Mouse (Mus musculus): ENCODE results near the gene Myt1l. TPM values are rescaled to one million over a fixed set of nuclear protein-coding genes. Genes with fewer than 3 reads are reported as not detected.

The Myt1l gene
- total and polyA plus RNA-seq, 2 experiments from 2014 or later: 0.34 TPM; not detected in 1

- Histone ChIP-seq H3K27me3 (ENCODE audit: control insufficient read depth, insufficient read depth, low read length) (no peaks in the 10 kb centered on the region), H3K9ac (replicated peaks; ENCODE audit: low read depth, low read length) (no peak overlapping the region), H3K27ac (ENCODE audit: low read depth) (no peak overlapping the region), H3K4me2 (ENCODE audit: low read depth, low read length) (no peak overlapping the region), H3K9me3 (replicated peaks; ENCODE audit: control insufficient read depth, low read length) (no peaks in the 10 kb centered on the region), H3K4me1 (ENCODE audit: control insufficient read depth, insufficient read depth) (no peaks in the 10 kb centered on the region), H3K36me3 (replicated peaks; ENCODE audit: control insufficient read depth, insufficient read depth, low read length) (no peaks in the 10 kb centered on the region), H3K4me3 (ENCODE audit: low read depth, low read length) (no peak overlapping the region)
- no peak for DNase-seq (ENCODE audit: low spot score)
- TF ChIP-seq CTCF (IDR thresholded peaks at IDR 0.05; ENCODE audit: low read depth): no peak
- TF ChIP-seq EP300 (IDR thresholded peaks at IDR 0.05; ENCODE audit: low read depth): no peak
- no peak for ATAC-seq (ENCODE audit: insufficient read depth, low read depth)
- WGBS: 79% methylated on average over 3 of the region's 3 CpGs
Measured at GRCm38 (mm10) chr12:29755872-29756265, 227.7 kb downstream of the Myt1l start.

DNA sequence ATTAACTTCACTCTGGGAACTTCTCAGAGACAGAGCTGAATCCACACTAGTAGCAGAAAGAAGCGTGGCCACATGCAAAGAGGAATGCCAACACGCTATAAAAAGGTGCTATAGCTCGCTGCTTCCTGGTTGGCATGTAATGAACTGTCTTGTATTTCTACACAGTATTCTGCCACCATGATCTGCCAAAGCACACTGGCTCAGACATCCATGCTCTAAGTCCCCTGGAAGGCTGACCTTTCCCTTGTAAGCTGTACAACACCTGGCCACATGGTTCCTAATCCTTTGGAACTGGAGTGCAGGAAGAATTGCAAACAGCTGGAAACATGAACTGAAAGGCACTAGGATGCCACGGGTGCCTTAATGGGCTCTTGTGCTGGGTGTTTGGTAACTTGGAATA, 232.4 kb downstream of the Myt1l start:
- Histone ChIP-seq H3K4me3 (ENCODE audit: low read depth, low read length) (no peak overlapping the region), H3K27ac (ENCODE audit: low read depth) (no peak overlapping the region), H3K9me3 (replicated peaks; ENCODE audit: control insufficient read depth, low read length) (no peaks in the 10 kb centered on the region; the same call in 1 of the 2 replicates), H3K27me3 (ENCODE audit: control insufficient read depth, insufficient read depth, low read length) (no peaks in the 10 kb centered on the region), H3K36me3 (replicated peaks; ENCODE audit: control insufficient read depth, insufficient read depth, low read length) (no peaks in the 10 kb centered on the region), H3K4me1 (ENCODE audit: control insufficient read depth, insufficient read depth) (no peaks in the 10 kb centered on the region), H3K4me2 (ENCODE audit: low read depth, low read length) (no peak overlapping the region), H3K9ac (replicated peaks; ENCODE audit: low read depth, low read length) (no peak overlapping the region)
- TF ChIP-seq CTCF (IDR thresholded peaks at IDR 0.05; ENCODE audit: low read depth) (no peak), EP300 (IDR thresholded peaks at IDR 0.05; ENCODE audit: low read depth) (no peak)
- WGBS: 65% methylated on average over 4 of the region's 4 CpGs
- DNase-seq (ENCODE audit: low spot score) (no peak), ATAC-seq (ENCODE audit: insufficient read depth, low read depth) (no peak)

DNA sequence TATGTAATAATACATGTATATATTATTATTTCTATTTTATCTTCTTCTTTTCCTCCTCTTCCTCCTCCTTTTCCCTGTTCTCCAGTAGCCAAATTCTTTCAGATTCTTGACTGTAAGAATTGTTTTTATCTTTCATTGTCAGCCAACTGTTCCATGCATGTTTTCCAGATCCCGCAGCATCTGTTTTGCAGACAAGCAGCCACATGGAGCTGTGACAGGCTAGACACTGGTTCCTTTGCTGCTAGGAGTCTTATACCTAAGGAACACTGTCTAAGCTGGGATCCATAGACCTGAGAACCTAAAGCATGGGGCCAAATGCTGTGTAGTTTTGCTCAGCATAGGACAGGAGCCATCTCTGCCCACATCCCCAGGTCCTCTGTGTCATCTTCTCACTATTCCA, 238.0 kb downstream of the Myt1l start:
- H3K9me3 ChIP-seq (replicated peaks; ENCODE audit: control insufficient read depth, low read length): no peaks in the 10 kb centered on the region; the same call in 1 of the 2 replicates
- TF ChIP-seq CTCF (IDR thresholded peaks at IDR 0.05; ENCODE audit: low read depth): no peak
- no peak for TF ChIP-seq EP300 (IDR thresholded peaks at IDR 0.05; ENCODE audit: low read depth)
- H3K4me3 ChIP-seq (ENCODE audit: low read depth, low read length): no peak overlapping the region
- 85% methylated on average over 1 of the region's 1 CpGs for WGBS
- H3K9ac ChIP-seq (replicated peaks; ENCODE audit: low read depth, low read length): no peak overlapping the region
- no peaks in the 10 kb centered on the region for H3K27me3 ChIP-seq (ENCODE audit: control insufficient read depth, insufficient read depth, low read length)
- no peak for DNase-seq (ENCODE audit: low spot score)
- peaks cover 5% of the 10 kb centered on the region; the same call in 1 of the 2 replicates for H3K4me1 ChIP-seq (ENCODE audit: control insufficient read depth, insufficient read depth)
- ATAC-seq (ENCODE audit: insufficient read depth, low read depth): no peak
- H3K4me2 ChIP-seq (ENCODE audit: low read depth, low read length): no peak overlapping the region
- no peaks in the 10 kb centered on the region for H3K36me3 ChIP-seq (replicated peaks; ENCODE audit: control insufficient read depth, insufficient read depth, low read length)
- no peak overlapping the region for H3K27ac ChIP-seq (ENCODE audit: low read depth)

DNA sequence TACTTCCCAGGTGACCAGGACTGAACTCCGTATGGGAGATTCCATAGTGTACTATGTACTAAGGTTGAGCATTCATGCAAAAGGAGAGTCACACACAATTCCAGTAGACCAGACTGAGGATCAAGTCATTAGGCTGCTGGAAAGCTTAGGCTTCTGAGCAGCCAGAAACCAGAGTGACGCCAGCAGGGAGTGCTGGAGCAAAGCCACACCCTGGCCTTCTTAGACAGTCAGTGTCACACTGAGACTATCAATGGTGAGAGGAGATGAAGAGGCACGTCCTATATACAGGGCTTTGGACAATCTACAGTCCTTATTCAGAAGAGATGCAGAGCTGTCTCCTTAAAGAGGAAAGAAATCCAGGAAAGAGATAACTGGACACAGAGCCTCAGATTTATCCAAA, 243.6 kb downstream of the Myt1l start:
- H3K27ac ChIP-seq (ENCODE audit: low read depth): no peak overlapping the region
- WGBS: 53% methylated on average over 3 of the region's 3 CpGs
- H3K4me1 ChIP-seq (ENCODE audit: control insufficient read depth, insufficient read depth): no peaks in the 10 kb centered on the region
- ATAC-seq (ENCODE audit: insufficient read depth, low read depth): no peak
- no peaks in the 10 kb centered on the region for H3K36me3 ChIP-seq (replicated peaks; ENCODE audit: control insufficient read depth, insufficient read depth, low read length)
- no peak overlapping the region for H3K4me2 ChIP-seq (ENCODE audit: low read depth, low read length)
- no peaks in the 10 kb centered on the region for H3K9me3 ChIP-seq (replicated peaks; ENCODE audit: control insufficient read depth, low read length)
- no peak overlapping the region for H3K9ac ChIP-seq (replicated peaks; ENCODE audit: low read depth, low read length)
- no peaks in the 10 kb centered on the region for H3K27me3 ChIP-seq (ENCODE audit: control insufficient read depth, insufficient read depth, low read length)
- DNase-seq (ENCODE audit: low spot score): no peak
- TF ChIP-seq CTCF (IDR thresholded peaks at IDR 0.05; ENCODE audit: low read depth): no peak
- TF ChIP-seq EP300 (IDR thresholded peaks at IDR 0.05; ENCODE audit: low read depth): no peak
- H3K4me3 ChIP-seq (ENCODE audit: low read depth, low read length): no peak overlapping the region

- no peak overlapping the region for H3K4me3 ChIP-seq (ENCODE audit: low read depth, low read length)
- H3K27me3 ChIP-seq (ENCODE audit: control insufficient read depth, insufficient read depth, low read length): no peaks in the 10 kb centered on the region
- no peak overlapping the region for H3K4me2 ChIP-seq (ENCODE audit: low read depth, low read length)
- no peak overlapping the region for H3K9ac ChIP-seq (replicated peaks; ENCODE audit: low read depth, low read length)
- no peaks in the 10 kb centered on the region for H3K4me1 ChIP-seq (ENCODE audit: control insufficient read depth, insufficient read depth)
- TF ChIP-seq CTCF (IDR thresholded peaks at IDR 0.05; ENCODE audit: low read depth) (no peak), EP300 (IDR thresholded peaks at IDR 0.05; ENCODE audit: low read depth) (no peak)
- H3K27ac ChIP-seq (ENCODE audit: low read depth): no peak overlapping the region
- H3K9me3 ChIP-seq (replicated peaks; ENCODE audit: control insufficient read depth, low read length): no peaks in the 10 kb centered on the region
- H3K36me3 ChIP-seq (replicated peaks; ENCODE audit: control insufficient read depth, insufficient read depth, low read length): no peaks in the 10 kb centered on the region
- ATAC-seq (ENCODE audit: insufficient read depth, low read depth) (no peak), DNase-seq (ENCODE audit: low spot score) (no peak)
Measured at GRCm38 (mm10) chr12:29772401-29772800, 244.2 kb downstream of the Myt1l start.

GRCm38 (mm10) chr12:29778901-29779300, 250.7 kb downstream of the Myt1l start:
- DNase-seq (ENCODE audit: low spot score) (no peak), ATAC-seq (ENCODE audit: insufficient read depth, low read depth) (no peak)
- Histone ChIP-seq H3K4me1 (ENCODE audit: control insufficient read depth, insufficient read depth) (no peaks in the 10 kb centered on the region), H3K36me3 (replicated peaks; ENCODE audit: control insufficient read depth, insufficient read depth, low read length) (no peaks in the 10 kb centered on the region), H3K27me3 (ENCODE audit: control insufficient read depth, insufficient read depth, low read length) (no peaks in the 10 kb centered on the region), H3K4me3 (ENCODE audit: low read depth, low read length) (no peak overlapping the region), H3K4me2 (ENCODE audit: low read depth, low read length) (no peak overlapping the region), H3K9me3 (replicated peaks; ENCODE audit: control insufficient read depth, low read length) (no peaks in the 10 kb centered on the region), H3K9ac (replicated peaks; ENCODE audit: low read depth, low read length) (no peak overlapping the region), H3K27ac (ENCODE audit: low read depth) (no peak overlapping the region)
- 72% methylated on average over 2 of the region's 2 CpGs for WGBS
- TF ChIP-seq EP300 (IDR thresholded peaks at IDR 0.05; ENCODE audit: low read depth) (no peak), CTCF (IDR thresholded peaks at IDR 0.05; ENCODE audit: low read depth) (no peak)

All from heart, postnatal 0 days (tissue).